Mouse (Mus musculus) myocyte (in vitro differentiated cells): ENCODE results near the gene Phospho2.

Source experiments
- E2F4 ChIP-seq: IDR thresholded peaks from one replicate; pipeline ENCODE4 v1.6.1; 2011; ENCODE audit warnings: mild to moderate bottlenecking, control low read depth, moderate library complexity; ENCODE audit not compliant: insufficient read depth
- MYOD1 ChIP-seq, 3 experiments: IDR thresholded peaks; one replicate each; pipeline ENCODE4 v1.6.1; 2011; ENCODE audit warnings: control low read depth in 2 of 3, low read depth in 2 of 3, mild to moderate bottlenecking in 2 of 3, moderate library complexity in 1 of 3; ENCODE audit not compliant: insufficient read length in 2 of 3, control insufficient read depth in 1 of 3
- MYOG ChIP-seq, 3 experiments: IDR thresholded peaks; one replicate each; pipeline ENCODE4 v1.6.1; 2011; ENCODE audit warnings: control low read depth in 2 of 3, low read depth in 2 of 3, mild to moderate bottlenecking in 2 of 3; ENCODE audit not compliant: insufficient read length in 2 of 3, control insufficient read depth in 1 of 3, insufficient read depth in 1 of 3
- POLR2A ChIP-seq: IDR thresholded peaks from one replicate; pipeline ENCODE4 v1.6.1; 2011; ENCODE audit warnings: low read depth, mild to moderate bottlenecking, control low read depth, moderate library complexity; ENCODE audit not compliant: insufficient read length
- POLR2AphosphoS2 ChIP-seq: IDR thresholded peaks from one replicate; pipeline ENCODE4 v1.6.1; 2011; ENCODE audit warnings: low read depth, control low read depth; ENCODE audit not compliant: insufficient read length
- REST ChIP-seq: IDR thresholded peaks from one replicate; pipeline ENCODE4 v1.6.1; 2011; ENCODE audit warnings: mild to moderate bottlenecking, control low read depth, moderate library complexity; ENCODE audit not compliant: insufficient read depth, insufficient read length
- SRF ChIP-seq: IDR thresholded peaks from one replicate; pipeline ENCODE4 v1.6.1; 2011; ENCODE audit warnings: low read depth; ENCODE audit not compliant: control insufficient read depth, insufficient read length
- TCF12 ChIP-seq: IDR thresholded peaks from one replicate; pipeline ENCODE4 v1.6.1; 2011; ENCODE audit warnings: mild to moderate bottlenecking, control low read depth; ENCODE audit not compliant: poor library complexity, insufficient read depth, severe bottlenecking
- USF1 ChIP-seq: IDR thresholded peaks from one replicate; pipeline ENCODE4 v1.6.1; 2011; ENCODE audit warnings: low read depth, mild to moderate bottlenecking, control low read depth, moderate library complexity

GRCm38 (mm10) chr2:69837996-69838395, 48.6 kb downstream of the Phospho2 start:
- no peak for TF ChIP-seq MYOD1 (IDR thresholded peaks at IDR 0.05; ENCODE audit: control insufficient read depth in 1 of 3, insufficient read length in 2 of 3, low read depth in 2 of 3)
- TF ChIP-seq USF1 = no peak
- TF ChIP-seq POLR2A = no peak
- no peak for TF ChIP-seq POLR2AphosphoS2
- TF ChIP-seq E2F4 = no peak
- TF ChIP-seq REST = no peak
- TF ChIP-seq SRF = no peak
- no peak for TF ChIP-seq MYOG (IDR thresholded peaks at IDR 0.05; ENCODE audit: control insufficient read depth in 1 of 3, insufficient read depth in 1 of 3, insufficient read length in 2 of 3, low read depth in 2 of 3)
- no peak for TF ChIP-seq TCF12
